Mouse (Mus musculus) MEL (cell line): ENCODE measurements around the gene Zswim9.

Experiments used
- CTCF ChIP-seq, 3 experiments: IDR thresholded peaks in 2 of 3; conservative IDR thresholded peaks in 1 of 3; 2 replicates each; pipeline ENCODE4 v1.5.1; 2011 to 2012; ENCODE audit warnings: low read length in 3 of 3, low read depth in 2 of 3, mild to moderate bottlenecking in 2 of 3, improper control_type of control experiment in 1 of 3, inconsistent platforms in 1 of 3, mixed read lengths in 1 of 3, moderate library complexity in 1 of 3; ENCODE audit not compliant: control insufficient read depth in 1 of 3, insufficient read depth in 1 of 3, poor library complexity in 1 of 3, severe bottlenecking in 1 of 3
- MYB ChIP-seq: IDR thresholded peaks from 2 replicates; pipeline ENCODE4 v1.6.1; 2011; ENCODE audit warnings: mild to moderate bottlenecking, low read depth, low read length, improper control_type of control experiment
- POLR2A ChIP-seq, 2 experiments: IDR thresholded peaks; 2 replicates each; pipeline ENCODE4 v1.6.1; 2011 to 2012; ENCODE audit warnings: low read length in 2 of 2, mild to moderate bottlenecking in 2 of 2, control low read depth in 1 of 2, improper control_type of control experiment in 1 of 2, low read depth in 1 of 2, moderate library complexity in 1 of 2; ENCODE audit not compliant: control insufficient read depth in 1 of 2, insufficient read depth in 1 of 2, poor library complexity in 1 of 2
- RCOR1 ChIP-seq: IDR thresholded peaks from 2 replicates; pipeline ENCODE4 v1.6.1; 2012; ENCODE audit warnings: low read depth, mild to moderate bottlenecking, inconsistent platforms, low read length, improper control_type of control experiment

DNA sequence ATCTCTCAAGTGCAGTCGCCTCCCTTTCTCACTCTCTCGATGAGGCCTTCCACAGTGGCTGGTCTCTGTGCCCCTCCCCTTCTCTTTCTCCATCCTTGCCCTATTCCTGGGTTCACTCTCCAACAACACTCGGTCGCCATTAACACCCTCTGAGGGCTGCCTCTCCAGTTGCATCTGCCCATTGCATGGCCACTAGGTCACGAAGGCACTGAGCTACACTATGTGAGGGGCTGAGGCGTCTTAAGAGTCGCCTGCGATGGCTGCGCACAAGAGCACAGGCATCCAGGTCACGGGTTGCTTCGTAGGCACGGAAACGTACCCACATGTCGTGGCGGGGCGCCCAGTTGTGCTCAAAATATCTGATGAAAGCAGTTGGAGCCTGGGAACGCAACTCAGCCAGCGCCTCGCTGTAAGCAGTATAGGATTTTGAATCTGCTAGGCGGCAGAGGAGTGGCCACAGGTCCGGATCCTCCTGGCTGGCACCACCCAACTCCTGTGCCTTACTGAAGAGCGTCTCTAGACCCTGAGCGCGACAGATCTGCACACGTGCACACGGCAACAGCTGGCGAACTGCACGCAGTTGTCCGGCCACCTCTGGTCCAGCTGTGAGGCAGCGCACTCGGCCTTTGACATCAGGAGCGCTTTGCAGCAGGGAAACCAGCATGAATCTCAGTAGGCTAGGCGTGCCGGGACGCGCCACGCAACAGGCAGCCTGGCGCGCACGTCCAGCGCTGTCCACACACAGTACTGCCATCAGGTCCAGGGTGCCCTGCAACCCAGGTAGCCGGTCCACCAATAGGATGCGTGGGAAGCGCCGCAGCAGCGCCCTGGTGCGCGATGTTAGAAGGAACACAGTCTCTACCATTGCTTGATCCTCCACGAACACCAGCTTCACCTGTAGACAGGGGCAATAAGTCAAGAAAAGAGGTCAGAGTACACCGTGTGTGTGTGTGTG lies 17.5 kb downstream of the Zswim9 start:
- no peak for TF ChIP-seq RCOR1
- TF ChIP-seq POLR2A (IDR thresholded peaks at IDR 0.05; ENCODE audit: control insufficient read depth in 1 of 2, insufficient read depth in 1 of 2, low read depth in 1 of 2, low read length in 2 of 2, poor library complexity in 1 of 2), result no peak
- no peak for TF ChIP-seq MYB
- no peak for TF ChIP-seq CTCF (IDR thresholded peaks at IDR 0.05 in 2 of 3, conservative IDR thresholded peaks at IDR 0.05 in 1 of 3; ENCODE audit: control insufficient read depth in 1 of 3, insufficient read depth in 1 of 3, low read depth in 2 of 3, low read length in 3 of 3, poor library complexity in 1 of 3, severe bottlenecking in 1 of 3)
